Mouse (Mus musculus): Measurements from ENCODE around the gene Csf2rb2.

GRCm38 (mm10) chr15:78267865-78268264 is 37.7 kb downstream of the Csf2rb2 start:
- TF ChIP-seq POLR2A (IDR thresholded peaks at IDR 0.05; ENCODE audit: low read depth, low read length) (no peak), CTCF (conservative IDR thresholded peaks at IDR 0.05 in 1 of 2, IDR thresholded peaks at IDR 0.05 in 1 of 2; ENCODE audit: low read depth in 2 of 2, low read length in 2 of 2) (no peak), EP300 (IDR thresholded peaks at IDR 0.05; ENCODE audit: low read length) (no peak), MAX (IDR thresholded peaks at IDR 0.05; ENCODE audit: low read length) (no peak), UBTF (IDR thresholded peaks at IDR 0.05; ENCODE audit: low read depth, low read length) (no peak), ZNF384 (IDR thresholded peaks at IDR 0.05; ENCODE audit: low read depth, low read length) (no peak), MXI1 (IDR thresholded peaks at IDR 0.05; ENCODE audit: low read depth, low read length) (no peak), SMC3 (IDR thresholded peaks at IDR 0.05; ENCODE audit: low read depth, low read length) (no peak)

Measured in CH12.LX (cell line).